Mouse (Mus musculus): ENCODE results near the gene Amer2. TPM values are rescaled to one million over a fixed set of nuclear protein-coding genes. Genes with fewer than 3 reads are reported as not detected.
A peak's percentile ranks its signal among the peaks of the same experiment; 100 is the strongest.
"Not testable (repeated sequence)": the region's sequence is repeated elsewhere in the genome, so short reads cannot be mapped to it uniquely, and the experiment has no call there.

Gene Amer2
- 3.9 and 4.6 TPM in 2 replicates for polyA plus RNA-seq (2016; fragmentation: Nextera tagmentation; extraction: Ambion mirVana)

GRCm38 (mm10) chr14:60372821-60373309 lies at the start of gene Amer2:
TSS of gene Amer2 (plus strand) at chr14:60373259.
- Histone ChIP-seq H3K36me3 (no peaks in the 10 kb centered on the region), H3K4me3 (replicated peaks) (no peak within 1 kb of the TSS), H3K9me3 (no peaks in the 10 kb centered on the region), H3K27me3 (peaks cover 17% of the 10 kb centered on the region), H3K4me2 (no peak within 1 kb of the TSS), H3K4me1 (replicated peaks) (peaks cover 7% of the 10 kb centered on the region; the same call in 1 of the 2 replicates), H3K27ac (no peak within 1 kb of the TSS), H3K9ac (replicated peaks) (no peak within 1 kb of the TSS)
- 57% methylated on average over 1 of the region's 1 CpGs for WGBS
- ATAC-seq (ENCODE audit: insufficient number of reproducible peaks, insufficient read depth, low FRiP score, low TSS enrichment, low read depth) = no peak

DNA sequence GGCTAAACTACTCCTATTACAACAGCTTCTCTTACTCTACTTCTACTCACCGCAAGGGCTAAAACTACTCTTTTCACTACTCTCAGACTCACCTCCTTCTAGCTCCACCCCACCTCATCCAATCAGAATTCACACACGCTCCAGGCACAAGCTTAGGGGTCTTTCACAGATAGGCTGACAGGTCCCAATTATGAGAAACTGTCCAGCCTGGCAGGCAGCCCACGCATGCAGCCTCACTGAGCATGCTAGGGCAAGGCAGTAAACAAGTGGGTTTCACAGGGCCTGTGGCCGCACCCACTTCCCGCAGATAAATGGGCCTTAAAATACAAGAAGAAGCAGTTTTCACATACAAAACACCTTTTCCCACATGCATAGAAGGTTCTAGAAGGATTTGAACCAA lies 33.1 kb upstream of the Amer2 start:
- H3K9ac ChIP-seq (replicated peaks); H3K9me3 ChIP-seq; H3K27me3 ChIP-seq; H3K4me3 ChIP-seq (replicated peaks); H3K4me1 ChIP-seq (replicated peaks); H3K27ac ChIP-seq; H3K4me2 ChIP-seq; ATAC-seq (ENCODE audit: insufficient number of reproducible peaks, insufficient read depth, low FRiP score, low TSS enrichment, low read depth); H3K36me3 ChIP-seq: not testable (repeated sequence)
- WGBS = 75% methylated on average over 5 of the region's 5 CpGs

- Histone ChIP-seq H3K27ac (no peak overlapping the region), H3K4me3 (replicated peaks) (no peak overlapping the region), H3K36me3 (no peaks in the 10 kb centered on the region), H3K27me3 (no peaks in the 10 kb centered on the region), H3K4me2 (no peak overlapping the region), H3K4me1 (replicated peaks) (no peaks in the 10 kb centered on the region), H3K9me3 (no peaks in the 10 kb centered on the region), H3K9ac (replicated peaks) (no peak overlapping the region)
- ATAC-seq (ENCODE audit: insufficient number of reproducible peaks, insufficient read depth, low FRiP score, low TSS enrichment, low read depth) = no peak
- WGBS = 84% methylated on average over 4 of the region's 4 CpGs
These were observed 32.5 kb upstream of the Amer2 start for GRCm38 (mm10) chr14:60340570-60340969.

DNA sequence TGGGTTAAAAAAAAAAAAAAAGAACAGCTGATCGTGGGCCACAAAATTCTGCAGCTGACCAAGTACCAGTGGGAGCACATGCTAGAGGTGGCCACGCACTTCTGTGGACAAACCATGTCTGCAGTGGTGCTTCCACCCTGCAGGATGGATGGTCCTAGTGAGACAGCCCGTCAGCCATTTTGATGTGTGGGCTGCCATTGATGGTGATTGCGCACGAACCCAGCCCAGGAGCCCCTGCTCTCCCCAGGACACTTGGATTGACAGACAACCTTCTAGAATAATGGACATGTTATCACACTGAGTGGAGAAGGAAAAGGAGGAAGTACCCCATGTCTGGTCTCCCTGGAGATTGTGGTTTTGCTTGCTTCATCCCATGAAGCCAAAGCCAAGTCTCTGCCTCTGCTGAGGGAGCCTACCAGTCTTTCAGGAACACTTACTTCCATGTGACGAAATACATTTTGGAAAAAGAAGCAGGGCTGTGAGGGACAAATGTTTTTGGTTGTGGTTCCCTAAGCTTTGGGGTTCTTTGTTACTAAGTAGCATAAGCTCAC lies 27.7 kb upstream of the Amer2 start:
- no peak overlapping the region for H3K4me3 ChIP-seq (replicated peaks)
- no peak overlapping the region for H3K4me2 ChIP-seq
- 90% methylated on average over 6 of the region's 6 CpGs for WGBS
- H3K9ac ChIP-seq (replicated peaks) = no peak overlapping the region
- no peaks in the 10 kb centered on the region for H3K9me3 ChIP-seq
- no peaks in the 10 kb centered on the region for H3K27me3 ChIP-seq
- no peak for ATAC-seq (ENCODE audit: insufficient number of reproducible peaks, insufficient read depth, low FRiP score, low TSS enrichment, low read depth)
- H3K36me3 ChIP-seq = no peaks in the 10 kb centered on the region
- H3K27ac ChIP-seq = no peak overlapping the region
- no peaks in the 10 kb centered on the region; the same call in 1 of the 2 replicates for H3K4me1 ChIP-seq (replicated peaks)

GRCm38 (mm10) chr14:60358347-60358746 lies 14.7 kb upstream of the Amer2 start:
- Histone ChIP-seq H3K9me3 (no peaks in the 10 kb centered on the region), H3K27ac (no peak overlapping the region), H3K4me2 (no peak overlapping the region), H3K27me3 (no peaks in the 10 kb centered on the region), H3K4me3 (replicated peaks) (no peak overlapping the region), H3K4me1 (replicated peaks) (peaks cover 11% of the 10 kb centered on the region), H3K9ac (replicated peaks) (no peak overlapping the region), H3K36me3 (no peaks in the 10 kb centered on the region)
- no peak for ATAC-seq (ENCODE audit: insufficient number of reproducible peaks, insufficient read depth, low FRiP score, low TSS enrichment, low read depth)
- WGBS = 87% methylated on average over 5 of the region's 5 CpGs

DNA sequence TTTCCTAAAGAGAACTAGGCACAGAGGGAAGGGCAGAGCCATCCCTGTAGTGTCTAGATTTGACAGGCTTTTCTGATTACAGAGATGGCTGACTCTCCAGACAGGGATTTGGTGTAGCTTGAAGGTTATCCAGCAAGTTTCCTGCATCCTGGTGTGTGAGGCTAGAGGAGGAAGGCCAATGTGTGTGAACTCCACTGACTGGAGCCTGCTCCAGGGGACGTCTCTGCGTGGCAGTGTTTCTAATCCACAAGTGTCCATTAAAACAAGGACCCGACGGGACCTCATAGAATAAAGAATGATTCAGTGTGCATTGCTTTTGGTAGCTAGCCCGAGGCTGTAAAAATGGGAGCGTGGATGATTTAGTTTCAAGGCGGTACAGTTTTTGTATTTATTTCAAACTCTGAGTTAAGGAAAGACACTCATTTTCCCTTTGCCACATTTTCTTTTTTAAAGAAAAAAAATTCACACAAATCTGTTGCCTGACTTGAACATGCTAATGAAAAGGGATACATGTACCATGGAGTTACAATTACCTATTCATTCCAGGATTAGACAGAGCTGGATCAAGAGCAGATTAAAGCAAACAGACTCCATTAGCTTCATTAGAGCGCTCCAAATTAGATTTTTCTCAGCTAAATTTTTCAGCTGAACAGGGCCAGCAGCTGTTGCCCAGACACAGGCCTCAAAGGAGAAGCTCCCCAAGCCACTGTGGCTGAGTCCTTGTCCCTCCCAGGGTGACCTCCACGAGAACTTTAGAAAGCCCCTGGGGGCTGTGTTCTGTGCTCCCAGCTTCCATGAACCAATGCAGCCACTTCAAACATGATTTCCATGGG lies 11.5 kb upstream of the Amer2 start:
- Histone ChIP-seq H3K27me3 (no peaks in the 10 kb centered on the region), H3K4me1 (replicated peaks) (peaks cover 11% of the 10 kb centered on the region), H3K9me3 (no peaks in the 10 kb centered on the region), H3K4me2 (no peak overlapping the region), H3K27ac (no peak overlapping the region), H3K9ac (replicated peaks) (no peak overlapping the region), H3K36me3 (no peaks in the 10 kb centered on the region), H3K4me3 (replicated peaks) (no peak overlapping the region)
- WGBS = 55% methylated on average over 9 of the region's 9 CpGs
- ATAC-seq (ENCODE audit: insufficient number of reproducible peaks, insufficient read depth, low FRiP score, low TSS enrichment, low read depth) = no peak

DNA sequence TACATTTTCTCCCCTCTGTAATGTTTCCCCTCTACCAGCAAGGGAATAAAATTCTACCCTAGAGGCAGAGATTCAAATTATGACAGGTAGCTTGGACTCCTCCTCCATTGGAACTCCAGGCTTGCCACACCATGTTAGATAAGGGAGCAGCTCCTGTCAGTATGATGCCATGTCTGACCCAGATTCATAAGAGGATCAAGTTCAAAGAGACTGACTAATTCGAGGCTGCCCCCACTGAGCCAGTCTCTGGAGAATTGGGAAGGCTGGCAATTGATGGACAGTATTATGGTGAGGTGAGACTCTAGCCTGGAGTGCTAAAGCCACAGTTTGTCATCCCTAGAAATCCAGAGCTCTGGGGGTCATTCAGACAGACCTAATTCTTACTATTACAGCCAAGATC lies 6.3 kb upstream of the Amer2 start:
- 55% methylated on average over 1 of the region's 1 CpGs for WGBS
- no peaks in the 10 kb centered on the region for H3K9me3 ChIP-seq
- H3K4me3 ChIP-seq (replicated peaks) = no peak overlapping the region
- H3K4me2 ChIP-seq = no peak overlapping the region
- no peaks in the 10 kb centered on the region for H3K36me3 ChIP-seq
- no peak overlapping the region for H3K9ac ChIP-seq (replicated peaks)
- ATAC-seq (ENCODE audit: insufficient number of reproducible peaks, insufficient read depth, low FRiP score, low TSS enrichment, low read depth) = no peak
- H3K27ac ChIP-seq = no peak overlapping the region
- no peaks in the 10 kb centered on the region for H3K27me3 ChIP-seq
- peaks cover 8% of the 10 kb centered on the region for H3K4me1 ChIP-seq (replicated peaks)

DNA sequence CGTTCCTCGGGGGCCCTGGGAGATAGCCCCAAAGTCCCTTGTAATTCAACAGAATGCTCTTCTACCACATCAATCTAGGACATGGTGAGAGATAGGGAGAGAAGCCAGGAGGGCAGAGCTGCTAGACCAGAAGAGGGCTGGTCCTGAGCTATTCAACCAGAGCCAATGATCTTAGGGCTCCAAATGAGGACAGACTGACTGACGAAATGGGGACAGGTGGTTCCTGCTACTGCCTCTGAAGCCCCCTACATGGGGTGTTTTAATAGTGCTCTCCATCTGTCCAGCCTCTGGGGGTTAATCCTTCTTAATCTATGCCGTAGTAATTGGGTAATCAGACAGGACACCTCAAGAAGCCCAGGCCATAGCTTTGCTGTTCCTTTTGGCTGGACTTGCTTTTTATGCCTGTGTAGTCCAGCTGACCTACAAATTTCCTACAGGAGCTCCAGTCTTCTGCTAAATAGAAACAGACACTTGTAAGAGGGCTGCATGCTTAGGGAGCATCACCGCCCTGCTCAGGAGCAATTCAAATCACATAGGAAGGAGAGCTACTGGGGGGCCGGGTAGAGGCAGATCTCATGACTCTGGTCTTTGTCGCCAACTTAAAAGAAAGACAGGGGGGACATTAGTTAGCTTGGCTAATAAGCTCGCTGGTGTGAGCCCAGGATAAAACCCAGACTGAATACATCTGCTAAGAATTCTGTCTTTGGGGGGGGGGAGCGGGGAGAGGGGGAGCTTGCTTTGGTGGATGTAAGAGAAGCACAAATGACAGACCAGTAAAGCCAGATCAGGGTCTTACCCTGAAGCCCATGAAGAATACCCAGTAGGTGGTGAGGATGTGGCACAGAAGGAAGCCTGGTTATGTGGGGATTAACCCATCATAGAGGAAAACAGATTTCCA lies 4.0 kb upstream of the Amer2 start:
- H3K27ac ChIP-seq = no peak overlapping the region
- no peak overlapping the region for H3K4me3 ChIP-seq (replicated peaks)
- ATAC-seq (ENCODE audit: insufficient number of reproducible peaks, insufficient read depth, low FRiP score, low TSS enrichment, low read depth) = no peak

GRCm38 (mm10) chr14:60369667-60370315 lies 3.3 kb upstream of the Amer2 start:
- H3K9me3 ChIP-seq = no peaks in the 10 kb centered on the region
- H3K27ac ChIP-seq = no peak overlapping the region
- H3K4me3 ChIP-seq (replicated peaks) = no peak overlapping the region
- H3K4me1 ChIP-seq (replicated peaks) = 0 out of 2 replicates have a peak, but pooled peaks cover 2% of the 10 kb centered on the region
- no peaks in the 10 kb centered on the region; the same call in none of the 2 replicates for H3K27me3 ChIP-seq
- no peak overlapping the region for H3K9ac ChIP-seq (replicated peaks)
- no peaks in the 10 kb centered on the region for H3K36me3 ChIP-seq
- no peak overlapping the region for H3K4me2 ChIP-seq
- ATAC-seq (ENCODE audit: insufficient number of reproducible peaks, insufficient read depth, low FRiP score, low TSS enrichment, low read depth) = no peak
- 70% methylated on average over 5 of the region's 5 CpGs for WGBS

More for the DNA sequence above, 4.0 kb upstream of the Amer2 start:
- Histone ChIP-seq H3K4me2 (no peak overlapping the region), H3K36me3 (no peaks in the 10 kb centered on the region), H3K27me3 (no peaks in the 10 kb centered on the region; the same call in none of the 2 replicates), H3K9me3 (no peaks in the 10 kb centered on the region), H3K9ac (replicated peaks) (no peak overlapping the region), H3K4me1 (replicated peaks) (0 out of 2 replicates have a peak, but pooled peaks cover 2% of the 10 kb centered on the region)
- WGBS = 32% methylated on average over 9 of the region's 9 CpGs

DNA sequence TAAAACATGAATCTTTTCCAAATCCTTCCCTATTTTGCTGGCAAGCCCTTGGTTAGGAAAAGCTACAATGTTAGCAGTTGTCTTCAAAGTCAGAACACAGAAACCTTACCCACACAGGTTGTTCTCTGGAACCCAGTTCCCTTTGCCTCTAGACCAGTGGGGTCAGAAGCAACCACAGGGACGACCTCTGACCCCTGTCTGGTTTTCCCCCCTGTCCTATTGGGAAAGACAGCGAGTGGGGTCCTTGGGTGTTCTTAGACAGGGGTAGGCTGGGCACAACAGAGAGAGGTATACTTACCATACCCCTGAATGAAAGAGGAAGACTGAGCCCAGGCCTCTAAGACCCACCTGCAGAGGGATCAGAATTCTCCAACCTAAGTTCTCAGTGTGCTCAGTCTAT lies 4.0 kb downstream of the Amer2 start:
- 0 out of 2 replicates have a peak, but pooled peaks have one; percentile 21 for ATAC-seq (ENCODE audit: insufficient number of reproducible peaks, insufficient read depth, low FRiP score, low TSS enrichment, low read depth)
- 80% methylated on average over 2 of the region's 2 CpGs for WGBS
- H3K9me3 ChIP-seq = no peaks in the 10 kb centered on the region
- no peaks in the 10 kb centered on the region for H3K36me3 ChIP-seq
- H3K9ac ChIP-seq (replicated peaks) = no peak overlapping the region
- H3K4me3 ChIP-seq (replicated peaks) = no peak overlapping the region
- peak overlapping the region; percentile 87; the same call in 1 of the 2 replicates for H3K4me2 ChIP-seq
- no peak overlapping the region for H3K27ac ChIP-seq
- peaks cover 6% of the 10 kb centered on the region; the same call in 1 of the 2 replicates for H3K4me1 ChIP-seq (replicated peaks)
- H3K27me3 ChIP-seq = peaks cover 42% of the 10 kb centered on the region

Measured in limb, embryonic 12.5 days (tissue).